Mouse (Mus musculus): Measurements from ENCODE around the gene Pycr1.
A peak's percentile ranks its signal among the peaks of the same experiment; 100 is the strongest.

Gene Pycr1

DNA sequence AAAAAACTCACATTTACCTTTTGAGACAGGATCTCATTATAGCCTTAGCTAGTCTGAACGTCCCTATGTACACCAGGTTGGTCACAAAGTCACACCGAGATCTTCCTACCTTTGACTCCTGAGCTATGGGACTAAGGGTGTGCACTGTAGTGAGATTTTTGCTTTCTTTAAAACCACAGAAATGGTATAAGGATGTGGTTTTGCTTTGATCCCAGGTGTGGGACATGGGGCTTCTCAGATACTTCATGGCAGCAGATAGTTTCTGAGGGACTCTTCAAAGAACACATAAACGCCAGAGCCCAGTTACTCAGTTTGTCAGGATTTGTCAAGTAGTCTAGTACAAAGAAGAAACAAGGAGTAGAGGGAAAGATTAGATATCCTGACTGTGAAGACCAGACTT lies 42.9 kb downstream of the Pycr1 start:
- DNase-seq: no peak

DNA sequence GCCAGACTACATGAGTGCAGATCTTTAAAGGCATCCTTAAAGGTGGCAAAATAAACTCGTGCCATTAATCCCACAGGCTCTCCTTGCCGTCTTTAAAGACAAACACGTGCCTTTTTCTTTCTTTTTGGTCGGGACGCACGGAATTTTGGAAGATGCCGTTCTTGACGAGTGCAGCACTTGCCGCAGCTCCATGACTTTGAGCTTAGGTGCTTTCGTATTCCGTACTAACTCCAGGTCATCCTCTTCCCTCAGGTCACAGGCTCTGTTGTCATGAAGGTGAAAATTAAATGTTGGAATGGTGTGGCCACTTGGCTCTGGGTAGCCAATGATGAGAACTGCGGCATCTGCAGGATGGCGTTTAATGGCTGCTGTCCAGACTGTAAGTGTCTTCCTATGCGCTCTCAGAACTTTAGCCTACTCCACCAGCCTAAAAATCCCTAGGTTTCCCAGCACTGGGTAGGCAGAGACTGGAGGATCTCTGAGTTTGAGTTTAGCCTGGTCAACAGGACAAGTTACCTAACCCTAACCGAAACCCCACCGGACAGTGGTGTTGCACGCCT lies 44.5 kb downstream of the Pycr1 start:
- DNase-seq: peak; percentile 32

- DNase-seq: peak; percentile 91
Measured at GRCm38 (mm10) chr11:120598283-120598989, 45.1 kb downstream of the Pycr1 start, which contains the start of the genes Alyref and Anapc11. Gene Alyref, minus strand, starts transcription at chr11:120598365. Gene Anapc11, plus strand, starts transcription at chr11:120598421.

DNA sequence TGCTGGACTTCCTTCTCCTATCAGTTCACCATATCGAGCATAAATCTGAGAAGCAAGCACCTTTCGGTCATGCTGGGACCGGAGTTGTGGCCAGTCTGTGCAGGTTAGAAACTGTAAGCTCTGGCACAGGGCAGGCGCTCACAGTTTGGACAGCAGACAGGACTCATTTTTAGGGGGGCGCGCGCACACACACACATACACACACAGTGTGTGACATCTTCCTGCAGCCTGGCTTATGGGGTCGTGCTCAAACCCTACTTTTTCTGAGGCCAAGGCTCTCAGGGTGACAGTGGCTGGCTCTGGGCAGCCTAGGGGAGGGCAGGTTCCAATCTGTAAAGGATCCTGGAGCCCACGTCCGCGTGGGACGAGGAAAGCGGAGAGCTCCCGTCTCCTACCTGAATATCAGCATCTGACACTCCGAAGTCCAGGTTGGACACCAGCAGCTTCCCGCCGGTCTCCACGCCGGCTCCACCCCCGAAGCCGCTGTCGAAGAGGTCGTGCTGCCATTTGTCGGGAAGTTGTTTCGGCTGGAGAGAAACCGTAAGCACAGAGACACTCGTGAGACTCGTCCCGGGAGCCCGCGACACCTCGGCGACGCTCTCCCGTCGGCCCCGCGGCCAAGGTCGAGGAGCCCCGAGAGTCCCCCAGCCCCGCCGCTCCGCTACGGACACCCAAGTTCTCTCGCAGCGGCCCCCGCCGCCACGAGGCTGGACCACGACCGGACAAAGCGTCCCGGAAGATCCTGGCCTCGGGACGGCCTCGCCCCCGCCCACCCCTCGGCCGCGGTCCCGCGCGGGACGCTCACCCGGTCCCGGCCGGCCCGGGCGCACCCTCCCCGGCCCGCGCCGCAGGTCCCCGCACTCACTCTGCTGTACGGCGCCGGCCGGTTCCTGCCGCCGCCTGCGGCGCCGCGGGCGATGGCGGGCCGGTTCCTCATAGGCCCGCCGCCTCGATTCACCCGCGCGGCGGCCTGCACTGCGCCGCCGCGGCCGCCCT lies 46.0 kb downstream of the Pycr1 start:
- peak; percentile 29 for DNase-seq

DNA sequence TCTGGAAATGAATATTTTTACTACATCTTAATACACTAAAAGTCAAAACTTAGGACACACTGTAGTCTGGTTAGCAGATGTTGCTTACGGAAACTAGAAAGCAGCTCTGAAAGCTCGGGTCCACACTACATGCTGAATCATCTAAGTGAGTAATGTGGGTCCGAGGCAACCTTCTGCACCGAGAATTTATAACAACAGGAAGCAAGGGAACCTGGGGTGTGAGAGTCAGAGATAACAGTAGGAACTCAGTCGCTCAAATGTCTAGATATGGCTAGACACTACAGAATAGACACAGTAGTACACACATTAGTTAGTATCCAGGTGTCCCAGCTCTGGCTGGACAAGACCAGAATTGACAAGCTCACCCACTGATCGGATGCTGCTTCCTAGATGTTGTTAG lies 55.0 kb downstream of the Pycr1 start:
- no peak for DNase-seq
